Mouse (Mus musculus) thymus, adult 2 months (tissue): ENCODE measurements around the gene Rab3a.

Source experiments
- CTCF ChIP-seq: fragments of 200-500 bp; IDR thresholded peaks from 2 replicates; pipeline ENCODE4 v1.5.1; 2012; ENCODE audit warnings: mild to moderate bottlenecking, control low read depth, low read length, moderate library complexity, borderline replicate concordance; ENCODE audit not compliant: control insufficient read depth, poor library complexity, insufficient read depth; ENCODE audit errors: extremely low read depth
- POLR2A ChIP-seq: fragments of 200-500 bp; IDR thresholded peaks from 2 replicates; pipeline ENCODE4 v1.6.1; 2012; ENCODE audit warnings: mild to moderate bottlenecking, low read length, control low read depth, moderate library complexity; ENCODE audit not compliant: control insufficient read depth, poor library complexity, insufficient read depth; ENCODE audit errors: extremely low read depth

- TF ChIP-seq CTCF: no peak
- TF ChIP-seq POLR2A: no peak
Measured at GRCm38 (mm10) chr8:70768956-70769355, 14.5 kb downstream of the Rab3a start.
